ENCODE assay signal across 20 mouse cellular contexts in genomic region chr16:70175140-70175539, GRCm38 (mm10).
A peak's percentile ranks its signal among the peaks of the same experiment; 100 is the strongest.
DNase-seq lines count a peak whose midpoint lies in the region; ATAC-seq lines count a peak whose summit lies in the region.
"Had no signal": no experiment of that assay in that cellular context is flagged by ENCODE, and none has a peak within 500 bp of the region (broad histone marks: within the 10 kb centered on the region; RNA-seq: fewer than 3 reads in every experiment).

No protein-coding gene starts in this region.

- no peak for ATAC-seq in heart, embryonic 14.5 days (ENCODE audit: insufficient number of reproducible peaks, insufficient read depth, low FRiP score, low read depth)
- ATAC-seq in hindbrain, embryonic 14.5 days (ENCODE audit: low FRiP score), result no peak
- no peak for ATAC-seq in midbrain, embryonic 11.5 days (ENCODE audit: low FRiP score)
- ATAC-seq: intestine, embryonic 16.5 days; lung, postnatal 0 days; Patski had no signal

- H3K4me2 ChIP-seq in heart, embryonic 14.5 days (ENCODE audit: low read length), result 0 out of 2 replicates have a peak overlapping the region, but pooled peaks have one; percentile 9
- H3K4me2 ChIP-seq in hindbrain, embryonic 14.5 days (replicated peaks), result no peak overlapping the region
- no peak overlapping the region for H3K4me2 ChIP-seq in midbrain, embryonic 11.5 days
- H3K4me2 ChIP-seq: embryonic facial prominence, embryonic 13.5 days; limb, embryonic 12.5 days; stomach, embryonic 15.5 days had no signal

- H3K4me1 ChIP-seq in heart, embryonic 14.5 days (ENCODE audit: control insufficient read depth in 2 of 2, insufficient read depth in 2 of 2, low read length in 2 of 2), result peaks cover 4% of the 10 kb centered on the region in 2 experiments; a peak in 1 of 4 replicates
- H3K4me1 ChIP-seq in hindbrain, embryonic 14.5 days (replicated peaks; ENCODE audit: control insufficient read depth, insufficient read depth, low read length), result no peaks in the 10 kb centered on the region
- no peaks in the 10 kb centered on the region for H3K4me1 ChIP-seq in midbrain, embryonic 11.5 days (ENCODE audit: control insufficient read depth, insufficient read depth, low read length)
- H3K4me1 ChIP-seq: embryonic facial prominence, embryonic 13.5 days; limb, embryonic 12.5 days; megakaryocyte, embryonic 14.5 days; stomach, embryonic 15.5 days had no signal

- no peak for DNase-seq in heart, postnatal 25 days (ENCODE audit: low spot score)
- DNase-seq in right cerebral cortex, adult 18-20 months, result peak; percentile 40
- DNase-seq in right cerebral cortex, postnatal 4 days, result no peak
- DNase-seq in left cerebral cortex, postnatal 14 days (ENCODE audit: low spot score in 2 of 2), result peak; percentile 58 to 85
- no peak for DNase-seq in hindbrain, embryonic 14.5 days (ENCODE audit: low spot score)
- no peak for DNase-seq in midbrain, embryonic 11.5 days (ENCODE audit: low spot score, missing footprints)
- DNase-seq in thymus, postnatal 4 days, result no peak
- DNase-seq: B cell, adult 2 months; cerebellum, adult 11 months; kidney, postnatal 36 days; thymus, postnatal 36 days had no signal

- no peak overlapping the region for H3K4me3 ChIP-seq in heart, embryonic 14.5 days (ENCODE audit: control insufficient read depth in 1 of 2, insufficient read depth in 1 of 2, low read depth in 1 of 2, low read length in 2 of 2)
- no peak overlapping the region for H3K4me3 ChIP-seq in hindbrain, embryonic 14.5 days (replicated peaks; ENCODE audit: low read length)
- no peak overlapping the region for H3K4me3 ChIP-seq in midbrain, embryonic 11.5 days (ENCODE audit: low read depth, low read length)
- H3K4me3 ChIP-seq: embryonic facial prominence, embryonic 13.5 days; limb, embryonic 12.5 days; megakaryocyte, embryonic 14.5 days; stomach, embryonic 15.5 days had no signal

- H3K27ac ChIP-seq in heart, embryonic 14.5 days (replicated peaks in 1 of 2; ENCODE audit: control insufficient read depth in 1 of 2, insufficient read depth in 1 of 2, low read depth in 2 of 2, low read length in 2 of 2), result no peak overlapping the region
- no peak overlapping the region for H3K27ac ChIP-seq in hindbrain, embryonic 14.5 days
- H3K27ac ChIP-seq in midbrain, embryonic 11.5 days (ENCODE audit: low read depth, low read length), result no peak overlapping the region
- H3K27ac ChIP-seq: embryonic facial prominence, embryonic 13.5 days; limb, embryonic 12.5 days; liver, embryonic 14.5 days; stomach, embryonic 15.5 days had no signal

- H3K36me3 ChIP-seq in heart, embryonic 14.5 days (ENCODE audit: control insufficient read depth, insufficient read depth, low read length), result no peaks in the 10 kb centered on the region
- no peaks in the 10 kb centered on the region for H3K36me3 ChIP-seq in hindbrain, embryonic 14.5 days (replicated peaks; ENCODE audit: control insufficient read depth, insufficient read depth)
- no peaks in the 10 kb centered on the region for H3K36me3 ChIP-seq in midbrain, embryonic 11.5 days (ENCODE audit: control insufficient read depth, insufficient read depth, low read length)
- H3K36me3 ChIP-seq: embryonic facial prominence, embryonic 13.5 days; limb, embryonic 12.5 days; stomach, embryonic 15.5 days had no signal

- no peak overlapping the region for H3K9ac ChIP-seq in heart, embryonic 14.5 days (ENCODE audit: low read length)
- no peak overlapping the region for H3K9ac ChIP-seq in hindbrain, embryonic 14.5 days
- H3K9ac ChIP-seq in midbrain, embryonic 11.5 days (ENCODE audit: low read length), result no peak overlapping the region
- H3K9ac ChIP-seq: embryonic facial prominence, embryonic 13.5 days; limb, embryonic 12.5 days; liver, embryonic 14.5 days; stomach, embryonic 15.5 days had no signal

- 15% methylated on average over 7 of the region's 7 CpGs for WGBS in heart, embryonic 14.5 days
- WGBS in hindbrain, embryonic 14.5 days, result 83% methylated on average over 7 of the region's 7 CpGs
- WGBS in midbrain, embryonic 11.5 days, result 84% methylated on average over 7 of the region's 7 CpGs

- no peaks in the 10 kb centered on the region for H3K27me3 ChIP-seq in heart, embryonic 14.5 days (ENCODE audit: control insufficient read depth, insufficient read depth, low read length)
- no peaks in the 10 kb centered on the region for H3K27me3 ChIP-seq in hindbrain, embryonic 14.5 days (ENCODE audit: control insufficient read depth, insufficient read depth, low read length)
- H3K27me3 ChIP-seq in midbrain, embryonic 11.5 days (ENCODE audit: control insufficient read depth, insufficient read depth, low read length), result no peaks in the 10 kb centered on the region
- H3K27me3 ChIP-seq: embryonic facial prominence, embryonic 13.5 days; limb, embryonic 12.5 days; megakaryocyte, embryonic 14.5 days; stomach, embryonic 15.5 days had no signal

- intact Hi-C loops in heart, postnatal 25 days (cut with DNase I), result no loop called here
- intact Hi-C loops in left cerebral cortex, postnatal 14 days (cut with DNase I), result loop anchor here (10.0 kb wide), 1 partner anchor 390 kb away; no protein-coding TSS in a partner anchor

- H3K9me3 ChIP-seq in heart, embryonic 14.5 days (ENCODE audit: control insufficient read depth, low read length), result no peaks in the 10 kb centered on the region
- no peaks in the 10 kb centered on the region for H3K9me3 ChIP-seq in hindbrain, embryonic 14.5 days (ENCODE audit: control insufficient read depth, low read length)
- H3K9me3 ChIP-seq in midbrain, embryonic 11.5 days (ENCODE audit: control insufficient read depth, low read length), result no peaks in the 10 kb centered on the region
- H3K9me3 ChIP-seq: embryonic facial prominence, embryonic 13.5 days; limb, embryonic 12.5 days; stomach, embryonic 15.5 days had no signal

Comparison
In these comparisons a context has a peak if more than half of its experiments do, and no peak if none do; other contexts are left out.
1. DNase-seq: peak in right cerebral cortex, adult 18-20 months (single experiment) and left cerebral cortex, postnatal 14 days (2 of 2); none in heart, postnatal 25 days (single experiment), right cerebral cortex, postnatal 4 days (single experiment), hindbrain, embryonic 14.5 days (single experiment), midbrain, embryonic 11.5 days (single experiment) and thymus, postnatal 4 days (single experiment).